ENCODE assay signal across 23 mouse cellular contexts in the genomic region with DNA sequence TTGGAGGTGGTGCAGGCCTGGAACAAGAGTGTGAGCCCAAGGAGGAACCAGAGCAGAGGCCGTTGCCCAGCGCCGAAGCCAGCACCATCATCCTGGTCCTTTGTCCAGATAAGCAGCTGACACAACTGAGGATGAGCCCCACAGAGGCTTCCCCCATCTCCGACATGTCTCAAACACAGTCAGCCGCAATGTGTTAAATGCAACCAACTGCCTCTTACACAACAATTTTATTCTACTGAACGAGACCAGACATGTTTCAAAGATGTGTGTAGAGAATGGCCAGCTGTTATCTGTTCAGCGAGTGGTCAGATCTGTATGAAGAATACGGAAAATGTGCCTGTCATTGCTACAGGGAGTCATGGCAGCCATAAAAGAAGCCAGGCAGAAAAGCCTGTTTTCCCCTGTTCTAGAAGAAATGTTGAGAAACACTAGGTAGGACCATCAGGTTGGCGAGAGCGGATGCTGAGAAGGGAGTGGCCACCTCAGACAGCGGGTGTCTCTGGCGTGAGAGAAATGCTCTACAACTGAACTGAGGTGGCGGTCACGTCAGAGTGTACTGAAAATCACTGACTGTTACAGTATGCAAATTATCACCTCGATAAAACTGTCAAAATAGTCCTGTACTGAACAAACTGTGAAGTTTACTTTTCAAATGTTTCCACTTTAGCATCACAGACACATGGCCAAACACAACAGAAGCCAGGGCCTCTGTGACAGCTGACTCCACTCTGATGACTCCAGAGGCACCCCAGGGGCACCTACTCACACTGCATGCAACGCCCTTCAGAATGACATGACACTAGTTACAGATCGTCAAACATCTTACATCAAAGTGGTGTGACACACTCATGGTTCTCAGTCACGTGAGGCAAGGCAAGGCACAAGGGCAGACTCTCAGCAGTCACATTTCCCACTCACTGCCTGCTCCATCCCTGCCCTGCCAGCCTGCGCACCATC. TPM values are rescaled to one million over a fixed set of nuclear protein-coding genes. Genes with fewer than 3 reads are reported as not detected.
A peak's percentile ranks its signal among the peaks of the same experiment; 100 is the strongest.
DNase-seq lines count a peak whose midpoint lies in the region; ATAC-seq and TF ChIP-seq lines count a peak whose summit lies in the region.
"Had no signal": no experiment of that assay in that cellular context is flagged by ENCODE, and none has a peak within 500 bp of the region (broad histone marks: within the 10 kb centered on the region; RNA-seq: fewer than 3 reads in every experiment).

No protein-coding gene starts in this region.

- H3K27me3 ChIP-seq in kidney, embryonic 16.5 days (ENCODE audit: insufficient read depth, low read length): no peaks in the 10 kb centered on the region
- no peaks in the 10 kb centered on the region for H3K27me3 ChIP-seq in CH12.LX (replicated peaks)
- H3K27me3 ChIP-seq: hindbrain, embryonic 15.5 days had no signal

- no peak overlapping the region for H3K4me3 ChIP-seq in kidney, embryonic 16.5 days (ENCODE audit: low read length)
- no peak overlapping the region for H3K4me3 ChIP-seq in CH12.LX (replicated peaks in 1 of 3; ENCODE audit: low read depth in 2 of 3, low read length in 2 of 3, poor library complexity in 1 of 3)
- H3K4me3 ChIP-seq: erythroblast, embryonic 14.5 days; heart, embryonic 10.5 days; hindbrain, embryonic 15.5 days; layer of hippocampus, adult 2 months; left cerebral cortex, adult 2 months; limb, embryonic 10.5 days had no signal

- no peak overlapping the region for H3K4me2 ChIP-seq in kidney, embryonic 16.5 days (replicated peaks; ENCODE audit: low read depth, low read length)
- H3K4me2 ChIP-seq in CH12.LX (ENCODE audit: insufficient read depth, low read depth, poor library complexity, severe bottlenecking): no peak overlapping the region
- H3K4me2 ChIP-seq: hindbrain, embryonic 15.5 days; liver, embryonic 11.5 days had no signal

- no peak for TF ChIP-seq POLR2A in CH12.LX (IDR thresholded peaks at IDR 0.05; ENCODE audit: low read depth, low read length)

- H3K9me3 ChIP-seq in kidney, embryonic 16.5 days (ENCODE audit: low read length): no peaks in the 10 kb centered on the region
- no peaks in the 10 kb centered on the region for H3K9me3 ChIP-seq in CH12.LX (replicated peaks; ENCODE audit: low read length)
- H3K9me3 ChIP-seq: heart, embryonic 10.5 days; hindbrain, embryonic 15.5 days; limb, embryonic 10.5 days had no signal

- TF ChIP-seq EP300 in CH12.LX (IDR thresholded peaks at IDR 0.05; ENCODE audit: low read length): no peak

- in situ Hi-C loops in CH12.LX (cut with MboI; ENCODE audit: low pct_ligation_motif_present, low pct_unique_long_range_greater_than_20kb, low sequenced_read_pairs): no loop called here

- TF ChIP-seq CTCF in CH12.LX (conservative IDR thresholded peaks at IDR 0.05 in 1 of 2, IDR thresholded peaks at IDR 0.05 in 1 of 2; ENCODE audit: low read depth in 2 of 2, low read length in 2 of 2): no peak

- no peak for DNase-seq in kidney, adult 11 months
- peak; percentile 51 for DNase-seq in A20 (ENCODE audit: low read depth, low spot score)
- peak; percentile 52 for DNase-seq in CH12.LX (ENCODE audit: extremely low read depth)
- peak; percentile 6 for DNase-seq in brain, adult 2 months (ENCODE audit: low read depth, low spot score)
- DNase-seq in cerebellum, postnatal 4 days (ENCODE audit: low spot score in 2 of 2): no peak
- DNase-seq in layer of hippocampus, postnatal 36 days: no peak
- DNase-seq: cerebellum, adult 11-12 months; heart, postnatal 14 days; kidney, adult 18-20 months; midbrain, embryonic 14.5 days; retina, postnatal 1 day; right cerebral cortex, postnatal 4 days had no signal

- H3K9ac ChIP-seq in kidney, embryonic 16.5 days (replicated peaks; ENCODE audit: low read length): no peak overlapping the region
- H3K9ac ChIP-seq in CH12.LX (ENCODE audit: insufficient read depth, low read depth): no peak overlapping the region
- H3K9ac ChIP-seq: hindbrain, embryonic 15.5 days had no signal

- no peak for TF ChIP-seq RAD21 in CH12.LX (IDR thresholded peaks at IDR 0.05; ENCODE audit: low read depth, low read length)

- peaks cover 40% of the 10 kb centered on the region for H3K79me2 ChIP-seq in CH12.LX (replicated peaks; ENCODE audit: control insufficient read depth, extremely low read depth, insufficient read depth, poor library complexity, severe bottlenecking)

- no peaks in the 10 kb centered on the region for H3K4me1 ChIP-seq in kidney, embryonic 16.5 days (ENCODE audit: insufficient read depth, low read length)
- peaks cover 13 to 84% of the 10 kb centered on the region in 2 experiments for H3K4me1 ChIP-seq in CH12.LX (ENCODE audit: control insufficient read depth in 1 of 2, insufficient read depth in 2 of 2)
- H3K4me1 ChIP-seq: hindbrain, embryonic 15.5 days had no signal

- ATAC-seq in kidney, embryonic 16.5 days (ENCODE audit: low FRiP score, low TSS enrichment): peak; percentile 27; the same call in 1 of the 2 replicates
- ATAC-seq: CD4-positive, CD25-positive, alpha-beta regulatory T cell, adult 4 months; forebrain, embryonic 14.5 days had no signal

- 70% methylated on average over 19 of the region's 19 CpGs for WGBS in kidney, embryonic 16.5 days

- no peak overlapping the region for H3K27ac ChIP-seq in kidney, embryonic 16.5 days (ENCODE audit: low read length)
- H3K27ac ChIP-seq in CH12.LX (ENCODE audit: insufficient read depth, low read depth): no peak overlapping the region
- H3K27ac ChIP-seq: heart, embryonic 10.5 days; hindbrain, embryonic 15.5 days; layer of hippocampus, adult 2 months; left cerebral cortex, adult 2 months; limb, embryonic 10.5 days; macrophage had no signal

- dilution Hi-C loops in CH12.LX (cut with MboI; ENCODE audit: extremely low pct_ligation_motif_present, extremely low pct_unique_long_range_greater_than_20kb, low sequenced_read_pairs): no loop called here

- H3K36me3 ChIP-seq in kidney, embryonic 16.5 days (ENCODE audit: insufficient read depth, low read length): peaks cover 4% of the 10 kb centered on the region; the same call in 1 of the 2 replicates
- H3K36me3 ChIP-seq in CH12.LX (replicated peaks in 1 of 2; ENCODE audit: control insufficient read depth in 1 of 2, insufficient read depth in 1 of 2, low read length in 1 of 2): peaks cover 31 to 77% of the 10 kb centered on the region in 2 experiments
- H3K36me3 ChIP-seq: heart, embryonic 10.5 days; hindbrain, embryonic 15.5 days had no signal

TF ChIP-seq in CH12.LX, 34 proteins besides CTCF, POLR2A, EP300 and RAD21:
- TF ChIP-seq BHLHE40 (IDR thresholded peaks at IDR 0.05; ENCODE audit: low read depth, low read length) (peak; percentile 71), CHD2 (IDR thresholded peaks at IDR 0.05; ENCODE audit: low read length) (no peak), USF1 (IDR thresholded peaks at IDR 0.05; ENCODE audit: low read depth, low read length) (peak; percentile 7; the same call in 1 of the 2 replicates)

RNA-seq across cellular contexts. Expression of gene Pdhx, which starts 21.1 kb away (rescaled TPM):
- 42.8 and 46.7 TPM in 2 replicates for polyA plus RNA-seq in kidney, embryonic 16.5 days (2015; fragmentation: Nextera tagmentation; extraction: Ambion mirVana)
- total RNA-seq in CH12.LX (2012; rRNA removed) (66.9 and 78.9 TPM in 2 replicates), CH12.LX (2014; rRNA removed) (131 and 140 TPM in 2 replicates)
- polyA plus RNA-seq in CH12.LX (2012; ENCODE audit: insufficient read length, low read depth): 97.4 and 104 TPM in 2 replicates
- total RNA-seq in layer of hippocampus, postnatal 36 days (2021): 10 to 100 TPM; 61.1 to 66.4 TPM

RNA-seq across cellular contexts. Expression of gene Apip, which starts 21.3 kb away (rescaled TPM):
- 60.5 and 68.1 TPM in 2 replicates for polyA plus RNA-seq in kidney, embryonic 16.5 days (2015; fragmentation: Nextera tagmentation; extraction: Ambion mirVana)
- 111 and 126 TPM in 2 replicates for total RNA-seq in CH12.LX (2012; rRNA removed)
- total RNA-seq in CH12.LX (2014; rRNA removed): 222 and 233 TPM in 2 replicates
- polyA plus RNA-seq in CH12.LX (2012; ENCODE audit: insufficient read length, low read depth): 142 and 184 TPM in 2 replicates
- total RNA-seq in layer of hippocampus, postnatal 36 days (2021): 10 to 100 TPM; 23.1 to 25.5 TPM

Comparison
In these comparisons a context has a peak if more than half of its experiments do, and no peak if none do; other contexts are left out.
1. DNase-seq: peak in A20 (single experiment), CH12.LX (single experiment) and brain, adult 2 months (single experiment); none in kidney, adult 11 months (single experiment), cerebellum, postnatal 4 days (0 of 2) and layer of hippocampus, postnatal 36 days (0 of 2).
2. RNA of gene Apip, which starts 21.3 kb away (total RNA-seq): 111 to 233 TPM in CH12.LX; 23.1 to 25.5 TPM in layer of hippocampus, postnatal 36 days; every median in the first group is over 4 times any median in the second.